Mouse (Mus musculus): ENCODE measurements around the gene Hemk1.

DNA sequence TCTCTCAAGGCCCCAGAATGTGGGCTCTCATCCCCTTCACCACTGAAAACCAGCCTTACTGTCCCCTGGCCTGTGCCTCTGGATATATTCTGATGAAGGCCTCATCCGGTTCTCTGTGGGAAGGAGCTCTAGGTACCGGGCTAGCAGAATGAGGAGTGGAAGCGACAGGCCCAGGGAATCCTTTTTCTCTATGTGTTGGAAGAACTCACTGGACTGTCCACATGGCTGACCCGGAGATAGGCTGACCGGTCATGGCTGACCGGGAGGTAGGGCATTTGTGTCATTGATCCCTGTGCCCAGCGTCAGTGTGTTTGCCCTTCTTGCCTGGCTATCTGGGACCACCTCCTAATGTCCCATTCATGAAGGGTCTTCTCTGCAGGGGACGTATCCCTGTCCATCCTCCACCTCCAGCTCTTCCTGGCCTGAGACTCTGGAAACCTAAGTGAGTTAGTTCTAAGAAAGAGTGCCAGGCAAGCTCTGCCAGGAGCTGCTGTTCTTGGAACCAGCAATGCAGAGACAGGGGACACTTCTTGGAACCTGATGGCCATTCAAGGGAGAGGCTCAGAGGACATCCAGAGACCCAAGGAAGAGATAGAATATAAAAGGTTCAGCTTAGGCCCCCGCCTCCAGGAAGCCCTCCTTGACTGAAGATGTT is 29.7 kb downstream of the Hemk1 start:
- no peak for TF ChIP-seq POLR2A (IDR thresholded peaks at IDR 0.05; ENCODE audit: low read depth, low read length)
- no peak for TF ChIP-seq CTCF (IDR thresholded peaks at IDR 0.05; ENCODE audit: extremely low read depth, insufficient read length, insufficient replicate concordance, low read depth, low read length)
